Mouse (Mus musculus): ENCODE results near the gene Nelfa.
"Not testable (repeated sequence)": the region's sequence is repeated elsewhere in the genome, so short reads cannot be mapped to it uniquely, and the experiment has no call there.

Gene Nelfa

DNA sequence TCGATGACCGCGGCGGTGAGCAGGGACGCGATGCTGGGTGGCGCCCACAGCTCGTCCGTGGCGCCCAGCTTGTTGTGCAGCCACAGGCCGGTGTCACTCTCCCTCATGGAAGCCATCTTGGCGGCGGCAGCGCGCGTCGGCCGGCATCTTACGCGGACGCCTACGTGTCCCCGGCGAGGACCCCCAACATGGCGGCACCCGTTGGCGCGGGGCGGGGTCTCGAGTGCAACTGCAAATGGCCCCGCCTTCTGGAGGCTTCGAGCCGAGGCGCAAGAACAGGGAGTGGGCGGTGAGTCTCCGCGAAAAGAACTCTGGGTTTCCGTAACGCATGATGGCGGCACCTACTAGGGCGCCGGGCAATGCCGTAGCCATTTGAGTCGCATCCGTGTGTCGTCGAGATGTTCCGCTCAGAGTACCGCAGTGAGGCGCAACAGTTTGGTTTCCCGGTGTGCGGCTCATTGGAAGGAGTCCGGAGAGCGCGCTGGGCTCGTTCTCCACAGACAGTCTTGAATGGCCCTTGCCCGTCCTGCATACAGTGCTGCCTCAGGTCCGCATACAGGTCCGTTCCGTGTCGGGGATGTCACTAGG lies at the start of gene Nelfa:
Nelfa (minus strand) TSS at position 294 of the 588 bp plus-strand sequence.
- peak; percentile 99 for DNase-seq (ENCODE audit: low read depth, low spot score)

DNA sequence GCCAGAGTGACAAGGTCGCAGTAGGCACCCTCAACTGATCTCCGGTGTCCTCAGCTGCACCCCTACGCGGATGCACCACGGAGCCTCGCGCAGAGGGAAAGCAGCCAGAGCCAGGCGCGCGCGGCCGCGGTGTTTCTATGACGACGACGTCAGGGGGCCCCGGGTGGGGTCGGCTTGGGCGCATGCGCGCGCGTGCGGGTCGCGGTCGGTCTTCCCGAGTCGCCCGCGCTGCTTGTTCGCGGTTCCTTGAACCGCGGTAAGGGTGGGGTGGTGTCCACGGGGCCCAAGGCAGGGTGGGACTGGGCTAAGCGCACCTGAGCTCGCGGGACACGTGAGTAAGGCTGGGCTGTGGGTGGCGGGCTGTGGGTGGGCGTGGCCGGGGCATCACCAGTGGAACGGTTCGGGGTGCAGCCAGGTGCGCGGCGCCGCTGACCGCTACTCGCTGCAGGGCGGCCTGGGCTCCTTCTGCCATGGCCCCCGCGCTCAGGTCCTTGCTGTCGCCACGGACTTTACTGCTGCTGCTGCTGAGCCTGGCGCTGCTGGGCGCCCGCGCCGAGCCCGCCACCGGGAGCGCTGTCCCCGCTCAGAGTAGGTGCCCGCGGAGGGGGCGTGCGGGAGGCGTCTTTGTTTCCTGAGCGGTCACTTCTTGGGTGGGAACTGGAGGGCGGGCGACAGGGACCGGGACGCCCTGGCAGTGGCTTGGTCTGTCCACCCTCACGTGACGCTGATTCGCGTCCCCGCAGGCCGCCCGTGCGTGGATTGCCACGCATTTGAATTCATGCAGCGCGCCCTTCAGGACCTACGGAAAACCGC lies 47.3 kb upstream of the Nelfa start, which contains the start of gene Gm1673:
Gm1673 (plus strand) TSS at position 125 of the 813 bp plus-strand sequence.
- DNase-seq (ENCODE audit: low read depth, low spot score) = peak; percentile 38

DNA sequence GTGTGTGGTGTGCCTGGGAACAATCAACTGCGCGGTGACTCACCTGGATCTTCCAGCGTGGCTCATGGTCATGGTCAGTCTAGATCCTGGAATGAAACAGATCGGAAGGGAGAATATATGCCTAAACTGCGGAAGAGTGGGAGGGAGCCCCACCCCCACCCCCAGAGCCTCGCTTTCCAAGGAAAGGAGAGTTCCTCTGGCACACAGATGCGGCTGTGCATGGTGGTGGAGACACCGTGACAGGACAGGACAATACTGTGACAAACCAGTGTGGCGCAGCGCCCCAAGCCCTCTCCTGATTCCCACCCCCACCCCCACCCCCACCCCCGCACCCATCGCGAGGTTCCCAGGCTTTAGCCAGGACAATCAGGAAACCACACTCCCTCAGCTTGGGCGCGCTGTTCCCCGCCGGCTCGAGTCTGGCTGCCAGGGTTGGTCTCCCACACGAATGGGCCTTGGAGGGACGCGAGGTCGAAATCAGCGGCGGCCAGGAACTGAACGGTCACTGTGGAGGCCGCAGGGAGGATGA lies 46.6 kb upstream of the Nelfa start:
- no peak for DNase-seq (ENCODE audit: low read depth, low spot score)

DNA sequence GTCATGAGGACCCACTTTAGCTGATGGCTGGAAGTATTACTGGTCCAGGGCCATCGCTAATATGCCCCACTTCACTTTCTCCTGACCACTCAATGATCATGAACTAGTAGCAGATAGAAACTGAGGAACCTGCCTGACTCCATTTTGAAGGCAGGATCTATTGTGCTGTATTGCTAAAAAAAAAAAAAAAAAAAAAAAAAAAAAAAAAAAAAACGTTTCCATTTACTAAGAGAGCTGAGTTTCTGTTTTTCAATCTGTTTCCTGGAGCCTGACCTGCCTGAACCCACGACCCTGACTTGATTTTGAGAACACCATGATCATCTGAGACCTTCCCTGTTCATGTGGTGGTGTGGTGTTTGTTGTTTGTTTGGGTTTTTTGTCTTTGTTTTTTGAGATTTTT lies 40.1 kb upstream of the Nelfa start:
- DNase-seq (ENCODE audit: low read depth, low spot score) = no peak

DNA sequence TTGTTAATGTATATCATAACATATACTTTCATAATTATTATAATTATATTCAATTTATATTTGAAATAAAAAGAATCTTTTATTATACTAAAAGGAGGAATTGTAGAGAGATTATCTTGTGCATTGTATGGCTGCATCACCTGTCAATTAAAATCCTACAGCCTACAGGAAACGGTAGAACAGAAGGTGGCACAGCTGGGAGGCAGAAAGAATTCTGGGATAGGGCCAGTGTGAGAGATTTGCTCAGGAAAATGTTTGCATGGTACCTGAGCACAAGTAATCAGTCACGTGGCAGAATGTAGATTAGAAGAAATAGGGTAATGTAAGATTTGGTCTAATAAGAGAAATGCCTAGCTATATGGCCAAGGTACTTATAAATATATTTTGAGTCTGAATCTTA lies 38.5 kb upstream of the Nelfa start:
- no peak for DNase-seq (ENCODE audit: low read depth, low spot score)

DNA sequence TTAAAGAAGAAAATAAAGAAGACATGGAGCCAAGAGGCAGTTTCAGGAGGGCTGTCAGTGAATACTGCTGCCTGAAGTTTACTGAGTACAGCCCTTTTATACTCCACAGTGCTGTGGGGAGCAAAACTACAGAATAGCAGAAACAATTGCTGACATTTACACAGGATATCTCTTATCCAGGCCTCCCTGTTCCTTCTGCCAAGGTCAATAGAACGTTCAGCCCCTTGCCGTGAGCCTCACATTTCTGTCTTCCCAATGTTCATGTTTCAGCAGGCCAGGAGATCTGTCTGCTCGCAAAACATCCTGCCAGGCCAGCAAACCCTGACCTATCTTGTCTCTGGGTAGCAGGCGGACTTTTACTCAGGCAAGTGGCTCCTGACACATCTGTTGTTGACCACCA lies 23.2 kb upstream of the Nelfa start:
- DNase-seq (ENCODE audit: low read depth, low spot score) = no peak

DNA sequence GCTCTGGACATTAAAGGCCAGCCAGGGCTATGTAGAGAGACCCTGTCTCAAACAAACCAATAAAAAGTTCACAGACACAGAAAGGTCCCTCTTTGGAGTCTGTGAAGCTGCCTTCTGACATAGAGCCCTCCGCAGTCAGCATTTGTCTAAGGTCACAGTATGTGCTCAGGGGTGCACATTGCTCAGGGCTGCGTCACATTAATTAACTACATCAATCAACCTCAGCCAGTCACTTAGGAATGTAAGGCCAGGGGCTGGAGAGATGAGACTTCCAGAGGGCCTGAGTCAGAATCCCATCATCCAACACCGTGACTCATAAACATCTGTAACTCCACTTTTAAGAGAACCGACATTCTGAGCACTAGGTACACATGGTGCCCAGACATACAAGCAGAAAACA lies 19.7 kb upstream of the Nelfa start:
- DNase-seq (ENCODE audit: low read depth, low spot score) = no peak

DNA sequence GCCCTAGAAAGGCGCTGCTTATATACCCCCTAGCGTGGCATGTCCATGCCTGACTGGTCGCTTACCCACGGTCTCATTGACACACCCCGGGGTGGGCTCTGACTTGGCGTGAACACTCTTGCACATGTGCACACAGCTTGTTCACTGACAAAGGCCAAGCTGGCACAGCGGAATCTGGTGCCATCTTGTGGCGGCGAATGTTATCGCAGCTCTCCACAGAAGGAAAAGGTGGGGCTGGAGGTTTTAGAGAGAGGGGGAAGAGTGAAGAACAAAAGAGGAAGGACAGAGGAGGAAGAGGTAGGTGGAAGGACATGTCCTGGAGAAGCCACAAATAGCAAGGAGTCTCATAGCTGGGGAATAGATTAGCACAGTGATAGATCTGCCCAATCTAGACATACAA lies 18.1 kb upstream of the Nelfa start:
- peak; percentile 61 for DNase-seq (ENCODE audit: low read depth, low spot score)

DNA sequence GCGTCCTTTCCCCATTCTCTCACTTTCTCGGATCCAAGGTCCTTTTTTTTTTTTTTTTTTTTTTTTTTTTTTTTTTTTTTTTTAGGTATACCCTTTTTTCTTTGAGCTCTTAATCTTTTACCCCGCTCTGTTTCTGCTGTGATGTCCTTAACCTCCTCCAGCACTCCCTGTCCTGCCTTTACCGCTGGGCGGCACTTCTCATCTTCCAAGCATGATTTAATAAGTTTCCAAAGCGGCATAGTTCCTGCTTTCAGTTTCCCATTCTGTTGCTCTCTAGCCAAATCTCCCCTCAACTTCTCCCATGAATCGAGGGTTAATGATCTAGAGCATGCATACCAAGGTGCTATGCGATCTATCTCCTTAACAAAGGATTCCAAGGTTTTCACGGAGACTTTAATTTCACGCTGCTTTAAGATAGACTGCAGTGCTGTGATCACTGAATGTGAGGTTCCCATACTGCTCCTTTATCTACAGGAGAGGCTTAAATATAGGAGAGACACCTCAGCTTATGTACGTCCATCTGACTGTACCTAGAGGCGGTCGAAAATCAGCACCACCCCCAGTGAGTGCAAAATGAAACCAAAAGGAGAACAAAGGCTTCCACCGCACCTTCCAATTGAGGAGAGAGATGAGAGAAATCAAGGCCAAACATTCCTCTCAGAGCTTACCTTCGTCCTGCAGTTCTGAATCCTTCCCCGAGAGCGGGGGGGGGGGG lies 17.4 kb upstream of the Nelfa start:
- no peak for DNase-seq (ENCODE audit: low read depth, low spot score)

DNA sequence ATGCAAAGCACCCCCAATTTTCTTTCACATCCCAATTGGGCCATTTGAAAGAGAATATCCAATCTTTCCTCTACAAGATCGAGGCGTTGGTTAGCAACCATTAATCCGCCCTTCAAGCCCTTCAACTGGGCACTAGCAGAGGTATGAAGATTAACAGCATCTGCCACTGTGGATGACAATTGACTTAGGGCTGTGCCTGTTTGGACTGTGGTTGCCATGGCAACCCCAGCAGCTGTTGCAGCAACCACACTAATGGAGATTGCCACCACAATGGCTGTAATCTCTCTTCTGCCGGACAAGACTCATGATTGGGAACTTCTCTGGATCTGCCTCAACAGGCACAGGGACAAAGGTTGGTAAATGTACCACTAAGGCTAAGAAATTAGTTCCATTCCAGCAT lies 12.1 kb upstream of the Nelfa start:
- DNase-seq (ENCODE audit: low read depth, low spot score) = no peak

DNA sequence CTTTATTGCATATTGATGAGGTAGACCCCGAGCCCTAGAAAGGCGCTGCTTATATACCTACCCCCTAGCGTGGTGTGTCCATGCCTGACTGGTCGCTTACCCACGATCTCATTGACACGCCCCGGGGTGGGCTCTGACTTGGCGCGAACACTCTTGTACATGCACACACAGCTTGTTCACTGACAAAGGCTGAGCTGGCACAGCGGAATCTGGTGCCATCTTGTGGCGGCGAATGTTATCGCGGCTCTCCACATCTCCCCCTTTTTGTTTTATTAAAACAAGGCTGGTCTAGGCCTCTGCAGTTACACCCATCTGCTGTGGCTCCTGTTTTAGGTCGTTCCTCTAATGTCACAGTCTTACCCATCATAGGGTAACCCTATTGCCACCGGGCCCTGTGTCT lies 10.8 kb upstream of the Nelfa start:
- DNase-seq (ENCODE audit: low read depth, low spot score) = not testable (repeated sequence)

DNA sequence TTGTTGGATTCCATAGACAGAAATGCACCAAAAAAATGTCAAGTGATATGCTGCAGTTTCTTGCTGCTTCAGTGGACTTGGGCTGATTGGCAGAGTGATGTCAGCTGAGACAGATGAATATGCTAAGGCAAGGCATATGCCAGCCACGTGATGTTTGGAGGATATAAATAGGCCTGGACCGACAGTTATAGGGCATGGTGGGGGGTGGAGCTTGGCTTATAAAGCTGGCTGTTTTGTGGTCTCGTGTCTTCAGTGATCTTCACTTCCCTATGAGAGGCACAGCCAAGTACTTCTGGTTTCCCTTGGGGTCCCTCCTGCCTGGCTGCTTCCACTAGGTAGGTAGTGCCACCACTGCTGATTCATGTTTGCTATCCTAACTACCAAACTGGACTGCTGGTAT lies 2.2 kb upstream of the Nelfa start:
- no peak for DNase-seq (ENCODE audit: low read depth, low spot score)

DNA sequence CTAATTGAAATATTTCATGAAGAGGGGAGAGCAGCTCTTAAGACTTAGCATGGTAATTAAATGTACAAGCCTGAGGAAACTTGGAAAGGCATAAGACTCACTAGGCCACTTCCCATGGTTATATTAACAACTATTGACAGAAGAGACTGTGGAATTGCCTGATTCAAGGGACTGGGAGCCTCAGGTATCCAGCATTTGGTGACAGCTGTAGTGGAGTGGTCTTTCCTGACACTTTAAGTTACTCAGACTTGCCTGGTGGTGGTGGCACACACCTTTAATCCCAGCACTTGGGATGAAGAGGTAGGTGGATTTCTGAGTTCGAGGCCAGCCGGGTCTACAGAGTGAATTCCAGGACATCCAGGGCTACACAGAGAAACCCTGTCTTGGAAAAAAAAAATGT lies 1.0 kb upstream of the Nelfa start:
- DNase-seq (ENCODE audit: low read depth, low spot score) = no peak

DNA sequence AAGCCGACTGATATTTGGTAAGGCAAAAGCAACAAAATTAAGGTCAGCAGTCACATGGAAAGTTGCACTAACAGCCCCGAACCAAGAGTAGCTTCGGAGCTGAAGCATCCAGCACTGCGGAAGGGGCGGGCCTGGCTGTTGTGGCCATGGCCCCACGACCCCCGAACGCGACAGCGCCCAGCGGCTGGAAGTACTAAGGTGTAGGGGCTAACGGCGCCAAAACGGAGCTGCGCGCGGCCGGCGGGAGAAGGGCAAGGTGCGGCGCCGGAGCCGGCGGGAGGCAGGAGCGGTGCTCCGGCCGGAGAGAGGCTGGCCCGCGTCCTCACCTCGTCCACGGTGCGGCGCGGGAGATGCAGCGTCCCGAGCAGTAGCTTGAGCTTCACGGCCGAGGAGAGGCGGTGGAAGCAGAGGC lies 507 bp downstream of the Nelfa start:
- DNase-seq (ENCODE audit: low read depth, low spot score) = no peak

DNA sequence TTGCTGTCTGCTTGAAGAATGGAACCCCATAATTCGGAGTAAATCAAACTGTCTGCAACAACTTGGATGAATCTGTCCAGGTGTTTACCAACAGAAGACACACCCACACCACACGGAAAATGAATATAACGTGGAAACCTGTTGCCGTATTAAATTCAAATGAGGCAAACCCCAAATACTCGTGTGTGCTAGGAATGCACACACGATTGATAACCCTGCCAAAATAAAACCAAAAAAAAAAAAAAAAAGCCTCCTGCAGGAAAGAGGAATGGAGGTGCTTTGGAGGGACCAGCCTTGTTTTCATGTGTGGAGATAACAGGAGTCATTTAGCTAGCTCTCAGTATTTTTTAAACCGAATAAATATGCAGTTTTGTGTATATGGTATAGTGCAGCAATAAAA lies 1.3 kb downstream of the Nelfa start:
- DNase-seq (ENCODE audit: low read depth, low spot score) = no peak

DNA sequence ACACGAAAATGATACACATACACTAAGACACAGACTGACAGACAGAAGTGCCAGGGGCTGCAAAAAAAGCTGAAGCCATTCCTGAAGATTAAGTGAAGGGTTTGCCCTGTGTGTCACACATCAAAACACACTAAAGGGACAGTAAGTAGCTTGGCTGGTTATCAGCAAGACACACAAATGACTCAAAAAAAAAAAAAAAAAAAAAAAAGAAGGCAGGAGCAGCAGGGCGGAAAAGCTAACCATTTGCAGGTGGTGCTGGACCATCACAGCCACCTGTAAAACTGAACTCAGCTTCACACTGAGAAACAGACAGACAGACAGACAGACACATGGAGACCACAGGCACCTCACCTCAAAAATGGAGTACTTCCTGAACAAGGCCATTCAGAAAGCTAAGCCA lies 2.1 kb downstream of the Nelfa start:
- DNase-seq (ENCODE audit: low read depth, low spot score) = peak; percentile 16

DNA sequence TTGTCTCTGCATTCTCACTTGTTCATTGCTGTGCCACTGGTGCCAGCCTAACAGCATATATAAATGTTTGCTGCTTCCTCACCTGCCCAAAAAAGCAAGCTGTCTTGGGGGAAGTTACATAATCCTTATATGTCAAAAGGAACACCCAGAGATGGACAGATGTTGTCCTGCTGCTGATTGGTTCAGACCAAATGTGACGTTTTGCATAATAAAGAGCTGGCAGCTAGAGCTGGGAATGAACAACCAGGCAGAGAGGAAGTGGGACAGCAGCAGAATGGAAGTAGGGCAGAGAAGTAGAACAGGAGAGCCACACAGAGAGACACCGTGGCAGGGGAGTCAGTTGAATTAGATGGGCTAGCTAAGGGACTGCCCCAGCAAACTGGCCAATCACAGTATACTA lies 3.8 kb downstream of the Nelfa start:
- DNase-seq (ENCODE audit: low read depth, low spot score) = no peak

DNA sequence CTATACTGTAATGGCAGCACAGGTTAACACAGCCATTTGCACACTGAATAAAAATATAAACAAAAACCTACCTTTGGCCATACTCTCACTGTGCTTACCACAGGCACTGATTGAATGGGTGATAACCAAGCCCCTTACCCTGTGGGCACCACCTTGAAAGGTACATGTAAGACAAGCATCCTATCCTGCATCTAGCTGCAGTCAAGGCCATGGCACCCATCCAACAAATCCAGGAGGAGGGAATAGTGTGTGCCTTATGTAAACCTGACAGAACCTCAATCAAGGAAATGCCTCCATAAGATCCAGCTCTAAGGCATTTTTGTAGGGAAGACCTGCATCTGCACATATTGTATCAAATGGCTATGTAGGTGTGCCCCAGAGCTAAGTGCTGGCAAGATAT lies 10.0 kb downstream of the Nelfa start:
- DNase-seq (ENCODE audit: low read depth, low spot score) = no peak

DNA sequence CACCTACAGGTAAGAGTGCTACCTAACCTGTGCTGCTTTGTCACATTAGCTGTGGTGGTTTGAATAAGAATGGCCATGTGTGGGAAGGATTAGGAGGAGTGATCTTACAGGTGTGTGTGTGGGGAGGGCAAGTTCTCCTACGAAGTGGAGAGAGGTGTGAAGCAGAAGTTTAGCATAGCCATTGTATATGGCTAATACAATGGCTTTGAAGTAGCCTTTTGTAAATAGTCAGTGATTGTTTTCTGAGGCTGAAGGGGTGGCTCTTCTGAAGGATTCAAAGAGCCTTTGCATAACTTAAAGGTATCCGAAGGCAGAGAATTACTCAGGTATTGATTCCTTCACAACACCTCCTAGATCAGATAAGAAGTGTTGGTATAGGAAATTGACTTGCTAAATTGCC lies 13.6 kb downstream of the Nelfa start:
- DNase-seq (ENCODE audit: low read depth, low spot score) = no peak

DNA sequence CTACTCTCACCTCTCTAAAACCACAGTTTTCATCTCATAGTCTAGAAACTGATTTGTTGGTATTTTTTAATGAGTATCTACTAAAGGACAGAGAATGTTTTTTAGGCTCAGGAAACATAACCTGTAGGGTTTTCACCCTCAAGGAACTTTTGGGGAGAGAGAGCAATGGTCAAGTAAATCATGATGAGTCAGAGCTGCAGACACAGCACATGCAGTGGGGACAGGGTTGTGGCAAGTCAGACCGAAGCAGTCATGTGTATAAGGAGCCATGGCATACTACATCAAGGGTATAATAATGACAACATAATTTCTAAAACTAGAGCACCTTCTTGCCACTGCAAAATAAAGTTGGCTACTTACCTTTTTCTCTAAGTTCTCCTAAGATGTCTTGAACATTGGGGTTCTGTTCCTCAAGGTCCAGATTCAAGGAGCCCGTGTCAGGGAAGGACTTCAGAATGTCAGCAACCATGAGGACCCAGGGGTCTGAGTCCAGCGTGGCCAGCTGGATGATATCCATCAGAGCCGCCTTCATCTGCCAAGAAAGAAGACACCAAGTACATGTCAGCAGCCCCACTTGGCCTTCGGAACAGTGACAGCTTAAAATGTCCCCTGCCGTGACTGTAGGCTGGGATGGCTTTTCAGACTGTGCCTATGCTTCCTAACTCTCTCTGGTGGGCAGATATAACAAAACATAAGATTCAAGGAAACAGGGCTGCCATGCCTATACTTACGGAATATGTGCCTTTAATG lies 14.6 kb downstream of the Nelfa start:
- DNase-seq (ENCODE audit: low read depth, low spot score) = no peak

DNA sequence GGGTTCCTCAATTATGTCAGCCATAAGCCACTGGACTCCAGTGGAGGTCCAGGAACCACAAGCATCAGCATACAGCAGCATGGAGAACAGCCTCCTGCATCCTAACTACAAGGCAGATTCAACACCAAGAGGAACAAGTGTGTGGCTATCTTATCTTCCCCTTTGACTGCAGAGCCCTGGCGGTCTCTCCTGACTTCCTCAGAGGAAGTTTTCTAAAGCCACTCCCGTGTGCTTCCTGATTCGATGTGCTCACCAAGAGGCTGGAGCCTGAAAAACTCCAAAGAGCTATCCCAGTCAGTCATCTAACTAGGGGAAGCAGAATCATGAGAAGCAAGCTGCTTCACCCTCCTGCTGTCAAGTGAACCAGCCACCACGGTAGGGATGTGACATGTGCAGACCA lies 15.3 kb downstream of the Nelfa start:
- no peak for DNase-seq (ENCODE audit: low read depth, low spot score)

DNA sequence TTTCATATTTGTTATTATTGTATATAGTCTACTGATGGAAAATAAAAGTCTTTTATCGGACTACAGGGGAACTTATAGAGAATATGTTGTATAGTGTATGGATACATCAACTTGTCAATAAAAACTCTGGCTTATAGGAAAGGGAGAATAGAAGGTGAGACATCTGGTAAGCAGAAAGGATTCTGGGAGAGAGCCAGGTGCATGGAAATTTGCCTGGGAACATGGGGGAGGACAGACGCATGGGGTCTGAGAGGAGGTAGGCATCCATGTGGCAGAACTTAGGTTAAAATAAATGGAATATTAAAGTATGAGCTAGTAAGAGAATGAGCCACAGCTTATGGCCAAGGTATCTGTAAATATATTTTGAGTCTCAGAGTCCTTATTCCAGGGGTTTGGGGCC lies 16.2 kb downstream of the Nelfa start:
- no peak for DNase-seq (ENCODE audit: low read depth, low spot score)
